Mouse (Mus musculus): Measurements from ENCODE around the gene Pik3c2g. TPM values are rescaled to one million over a fixed set of nuclear protein-coding genes. Genes with fewer than 3 reads are reported as not detected.

Gene Pik3c2g
- polyA plus RNA-seq, 1 experiment from 2014 or later: 0.87 TPM

DNA sequence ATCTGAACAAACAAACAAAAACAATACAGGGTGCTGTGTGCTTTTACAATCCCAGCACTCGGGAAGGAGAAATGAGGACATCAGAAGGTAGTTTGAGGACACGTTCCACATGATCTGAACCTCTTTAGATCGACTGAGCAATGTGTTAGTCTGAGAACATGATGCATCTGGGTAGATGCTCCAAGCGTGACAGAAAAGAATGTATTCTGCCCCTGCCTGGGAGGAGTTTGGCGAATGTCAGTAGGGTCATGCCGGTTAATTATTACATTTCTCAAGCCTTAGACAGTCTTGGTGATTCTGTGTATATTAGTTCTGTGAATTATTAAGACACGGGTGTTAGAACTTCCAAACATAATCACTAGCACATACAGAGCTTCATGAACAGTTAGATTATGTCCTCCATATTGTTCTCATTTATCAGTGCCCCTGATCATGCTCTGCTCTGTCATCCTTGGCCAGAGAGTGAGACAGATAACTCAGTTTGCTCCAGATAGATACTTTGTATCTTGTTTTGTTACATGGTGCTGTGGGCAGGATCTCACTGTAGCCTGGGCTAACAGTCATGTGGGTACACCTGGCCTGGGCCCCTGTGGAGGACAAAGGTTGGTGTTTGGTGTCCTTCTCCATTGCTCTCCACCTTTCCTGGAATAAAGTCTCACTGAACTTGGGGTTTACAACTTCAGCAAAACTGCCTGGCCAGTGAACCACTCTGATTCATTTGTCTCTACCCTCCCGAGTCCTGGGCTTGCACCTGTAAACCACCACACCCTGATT is 360.3 kb downstream of the Pik3c2g start:
- 85% methylated on average over 8 of the region's 8 CpGs for WGBS
- H3K27ac ChIP-seq (ENCODE audit: poor library complexity, severe bottlenecking): no peak overlapping the region
- H3K4me3 ChIP-seq: no peak overlapping the region
- no peaks in the 10 kb centered on the region for H3K9me3 ChIP-seq (replicated peaks)
- H3K9ac ChIP-seq: no peak overlapping the region
- no peak for ATAC-seq (ENCODE audit: insufficient number of reproducible peaks, low FRiP score)
- H3K27me3 ChIP-seq (replicated peaks): no peaks in the 10 kb centered on the region
- no peaks in the 10 kb centered on the region for H3K36me3 ChIP-seq
- no peaks in the 10 kb centered on the region for H3K4me1 ChIP-seq (replicated peaks)
- H3K4me2 ChIP-seq: no peak overlapping the region

DNA sequence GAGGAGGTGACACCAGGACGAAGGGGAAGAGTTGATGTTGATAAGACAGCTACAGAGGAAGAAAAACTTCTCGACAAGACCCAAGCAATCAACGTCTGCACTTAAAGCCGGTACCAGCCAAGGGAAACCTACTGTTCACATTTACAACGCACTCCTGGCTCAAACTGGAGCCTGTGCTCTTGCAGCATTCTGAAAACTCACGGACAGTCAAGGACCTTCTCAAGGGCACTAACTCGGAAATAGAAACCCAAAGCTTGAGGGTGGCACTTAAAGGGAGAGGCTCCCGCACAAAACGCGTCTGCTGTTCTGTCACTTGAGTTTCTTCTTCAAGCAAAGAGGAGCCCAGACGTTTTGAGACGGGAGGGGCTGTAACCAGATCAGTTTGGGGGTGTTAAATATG is 366.6 kb downstream of the Pik3c2g start:
- Histone ChIP-seq H3K4me2 (peak overlapping the region; percentile 38), H3K4me3 (no peak overlapping the region), H3K9ac (0 out of 2 replicates have a peak overlapping the region, but pooled peaks have one; percentile 30), H3K4me1 (replicated peaks) (peaks cover 8% of the 10 kb centered on the region), H3K27ac (ENCODE audit: poor library complexity, severe bottlenecking) (peak overlapping the region; percentile 57; the same call in 1 of the 2 replicates), H3K27me3 (replicated peaks) (no peaks in the 10 kb centered on the region), H3K9me3 (replicated peaks) (no peaks in the 10 kb centered on the region), H3K36me3 (no peaks in the 10 kb centered on the region)
- no peak for ATAC-seq (ENCODE audit: insufficient number of reproducible peaks, low FRiP score)
- WGBS: 37% methylated on average over 12 of the region's 12 CpGs

DNA sequence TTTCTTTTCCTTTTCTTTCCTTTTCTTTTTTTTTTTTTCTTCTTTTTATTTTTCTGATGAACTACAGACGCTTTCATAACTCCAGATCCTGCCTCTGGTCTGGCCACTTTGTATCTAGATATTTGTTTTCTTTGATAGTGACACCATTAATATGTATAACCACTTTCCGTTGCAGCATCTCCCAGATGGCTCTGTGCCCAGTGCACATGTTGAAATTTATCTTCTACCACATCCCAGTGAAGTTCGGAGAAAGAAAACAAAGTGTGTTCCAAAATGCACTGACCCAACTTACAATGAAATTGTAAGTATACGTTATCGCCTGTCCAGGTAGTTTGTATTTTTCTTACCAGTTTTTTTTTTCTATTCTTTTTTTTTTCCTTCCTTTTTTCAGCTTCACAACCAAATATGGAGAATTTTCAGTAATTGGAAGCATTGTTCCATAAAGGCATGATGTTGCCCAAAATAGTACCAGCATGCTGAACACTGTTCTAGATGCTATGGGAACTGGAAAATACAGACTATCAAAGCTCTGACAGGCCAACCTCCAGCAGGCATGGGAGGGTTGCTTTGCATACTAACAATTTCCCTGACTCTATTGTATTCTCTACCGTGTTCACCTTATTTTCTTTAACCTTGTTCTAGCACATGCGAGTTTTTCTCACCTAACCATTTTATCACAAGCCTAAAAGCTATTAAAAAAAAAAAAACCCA is 370.7 kb downstream of the Pik3c2g start:
- no peaks in the 10 kb centered on the region for H3K9me3 ChIP-seq (replicated peaks)
- WGBS: 55% methylated on average over 7 of the region's 7 CpGs
- H3K4me2 ChIP-seq: no peak overlapping the region
- no peaks in the 10 kb centered on the region for H3K36me3 ChIP-seq
- H3K27me3 ChIP-seq (replicated peaks): no peaks in the 10 kb centered on the region
- peaks cover 8% of the 10 kb centered on the region for H3K4me1 ChIP-seq (replicated peaks)
- H3K4me3 ChIP-seq: no peak overlapping the region
- no peak for ATAC-seq (ENCODE audit: insufficient number of reproducible peaks, low FRiP score)
- no peak overlapping the region for H3K9ac ChIP-seq
- H3K27ac ChIP-seq (ENCODE audit: poor library complexity, severe bottlenecking): no peak overlapping the region

DNA sequence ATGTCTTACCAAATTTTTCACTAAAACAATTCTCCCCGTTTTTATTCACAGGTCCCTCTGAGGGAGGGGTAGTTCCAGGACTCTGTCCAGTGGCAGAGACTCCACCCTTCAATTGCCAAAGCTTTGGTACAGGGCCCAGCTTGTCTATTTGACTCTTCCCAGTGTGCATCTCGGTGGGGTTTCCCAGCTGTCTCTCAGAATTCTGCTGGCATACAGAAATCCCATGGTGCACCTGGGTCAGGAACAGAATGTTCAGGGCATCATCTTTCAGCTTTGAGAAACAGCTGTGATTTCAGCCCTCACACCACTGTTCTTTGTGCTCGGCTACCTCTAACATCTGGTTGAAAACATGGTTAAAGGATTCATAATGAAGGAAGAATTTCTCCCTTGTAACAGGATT is 376.8 kb downstream of the Pik3c2g start:
- WGBS: 66% methylated on average over 3 of the region's 3 CpGs
- H3K4me2 ChIP-seq: no peak overlapping the region
- H3K36me3 ChIP-seq: no peaks in the 10 kb centered on the region
- ATAC-seq (ENCODE audit: insufficient number of reproducible peaks, low FRiP score): no peak
- H3K4me3 ChIP-seq: no peak overlapping the region
- H3K9me3 ChIP-seq (replicated peaks): no peaks in the 10 kb centered on the region
- H3K9ac ChIP-seq: no peak overlapping the region
- no peaks in the 10 kb centered on the region for H3K27me3 ChIP-seq (replicated peaks)
- peaks cover 5% of the 10 kb centered on the region; the same call in 1 of the 2 replicates for H3K4me1 ChIP-seq (replicated peaks)
- H3K27ac ChIP-seq (ENCODE audit: poor library complexity, severe bottlenecking): no peak overlapping the region

DNA sequence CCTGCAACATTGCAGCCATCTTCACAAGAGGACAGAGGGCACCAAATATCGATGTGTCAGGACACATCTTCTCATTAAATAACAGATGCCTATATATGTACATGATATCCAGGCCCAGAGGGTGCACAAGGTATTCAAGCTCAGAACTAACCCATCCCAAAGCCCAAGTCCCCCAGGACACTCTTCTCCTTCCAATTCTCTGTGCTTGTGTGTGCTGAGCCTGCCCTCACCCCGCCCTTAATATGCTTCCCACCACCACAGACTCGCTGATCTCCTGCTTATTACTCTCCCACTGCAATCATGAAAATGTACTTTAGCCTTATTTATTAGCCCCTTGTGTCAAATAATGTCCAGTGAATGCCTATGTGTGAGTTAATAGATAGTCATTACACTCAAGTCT is 377.9 kb downstream of the Pik3c2g start:
- H3K9ac ChIP-seq: no peak overlapping the region
- H3K4me2 ChIP-seq: no peak overlapping the region
- 81% methylated on average over 3 of the region's 3 CpGs for WGBS
- H3K4me3 ChIP-seq: no peak overlapping the region
- H3K27ac ChIP-seq (ENCODE audit: poor library complexity, severe bottlenecking): no peak overlapping the region
- peaks cover 5% of the 10 kb centered on the region; the same call in 1 of the 2 replicates for H3K4me1 ChIP-seq (replicated peaks)
- no peaks in the 10 kb centered on the region for H3K27me3 ChIP-seq (replicated peaks)
- no peak for ATAC-seq (ENCODE audit: insufficient number of reproducible peaks, low FRiP score)
- H3K9me3 ChIP-seq (replicated peaks): no peaks in the 10 kb centered on the region
- no peaks in the 10 kb centered on the region for H3K36me3 ChIP-seq

DNA sequence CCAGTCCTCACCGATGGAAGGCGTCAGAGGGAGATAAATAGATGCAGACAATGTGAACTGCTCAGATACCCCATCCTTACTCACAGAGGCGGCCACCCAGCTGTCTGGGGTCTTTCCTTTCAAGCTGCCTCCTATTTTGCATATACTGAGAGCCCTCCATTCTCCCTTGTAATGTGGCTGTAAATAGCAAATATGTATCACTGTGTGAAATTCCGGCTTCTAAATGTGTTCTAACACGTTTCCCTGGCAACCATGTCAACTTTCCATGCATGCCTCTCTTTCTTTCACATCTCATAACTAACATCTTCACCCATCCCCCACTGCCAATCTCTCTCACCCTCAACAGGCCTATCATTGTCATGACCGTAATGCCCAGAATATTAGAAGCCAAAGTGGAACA is 379.7 kb downstream of the Pik3c2g start:
- Histone ChIP-seq H3K9me3 (replicated peaks) (no peaks in the 10 kb centered on the region), H3K9ac (no peak overlapping the region), H3K4me1 (replicated peaks) (peaks cover 5% of the 10 kb centered on the region; the same call in 1 of the 2 replicates), H3K4me3 (no peak overlapping the region), H3K27ac (ENCODE audit: poor library complexity, severe bottlenecking) (no peak overlapping the region), H3K4me2 (no peak overlapping the region), H3K36me3 (no peaks in the 10 kb centered on the region), H3K27me3 (replicated peaks) (no peaks in the 10 kb centered on the region)
- WGBS: 52% methylated on average over 6 of the region's 6 CpGs
- ATAC-seq (ENCODE audit: insufficient number of reproducible peaks, low FRiP score): no peak

DNA sequence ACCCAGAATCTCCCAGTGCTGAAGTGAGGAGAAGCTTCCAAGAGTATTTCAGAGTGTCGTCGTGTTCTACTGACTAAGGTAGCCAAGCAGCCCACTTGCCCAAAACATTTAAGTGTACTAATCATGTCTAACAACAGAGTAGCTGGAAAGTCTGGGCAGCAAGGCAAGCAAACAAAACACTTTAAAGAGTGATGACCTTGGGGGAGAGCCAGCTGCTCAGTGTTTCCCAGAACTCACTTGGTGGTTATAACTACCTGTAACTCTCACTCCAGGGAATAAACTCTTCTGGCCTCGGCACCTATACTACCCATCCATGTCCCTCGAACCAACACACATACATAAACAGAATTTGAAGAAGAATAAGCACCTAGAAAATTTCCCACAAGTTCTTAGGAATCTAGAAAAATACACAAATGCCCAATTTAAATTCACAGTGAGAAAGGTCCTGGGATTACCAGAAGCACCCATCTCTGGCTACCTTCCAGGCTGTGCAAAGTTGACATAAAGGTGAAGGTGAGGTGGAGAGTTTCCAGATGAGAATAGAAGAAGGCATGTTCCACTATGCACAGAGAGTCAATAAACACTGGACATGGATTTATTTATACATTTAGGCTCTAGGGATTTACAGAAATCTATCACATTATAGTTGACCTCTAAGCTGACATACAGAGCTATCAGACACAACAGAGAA is 384.7 kb downstream of the Pik3c2g start:
- Histone ChIP-seq H3K36me3 (no peaks in the 10 kb centered on the region), H3K27me3 (replicated peaks) (no peaks in the 10 kb centered on the region), H3K4me3 (no peak overlapping the region), H3K9me3 (replicated peaks) (no peaks in the 10 kb centered on the region), H3K4me2 (no peak overlapping the region), H3K27ac (ENCODE audit: poor library complexity, severe bottlenecking) (no peak overlapping the region), H3K9ac (no peak overlapping the region), H3K4me1 (replicated peaks) (no peaks in the 10 kb centered on the region)
- WGBS: 59% methylated on average over 4 of the region's 4 CpGs
- no peak for ATAC-seq (ENCODE audit: insufficient number of reproducible peaks, low FRiP score)

DNA sequence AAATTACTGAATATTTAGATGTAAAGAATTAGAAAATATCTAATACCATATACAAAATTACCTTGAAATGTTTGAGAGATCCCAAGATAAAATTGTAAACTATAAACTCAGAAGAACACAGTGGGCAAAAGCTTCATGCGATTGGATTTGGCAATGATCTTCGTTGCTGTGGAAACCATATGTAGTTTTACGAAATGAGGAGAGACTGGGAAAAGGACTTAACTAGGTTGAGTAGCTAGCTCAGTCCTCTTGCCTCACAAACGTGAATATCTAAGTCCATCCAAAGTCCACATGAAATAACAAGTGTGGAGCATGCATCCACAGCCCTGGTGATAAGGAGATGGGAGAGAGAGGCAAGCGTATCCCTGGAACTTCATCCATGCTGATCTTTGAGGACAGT is 387.6 kb downstream of the Pik3c2g start:
- H3K4me1 ChIP-seq (replicated peaks): peaks cover 3% of the 10 kb centered on the region; the same call in 1 of the 2 replicates
- H3K9me3 ChIP-seq (replicated peaks): no peaks in the 10 kb centered on the region
- WGBS: 79% methylated on average over 5 of the region's 5 CpGs
- ATAC-seq (ENCODE audit: insufficient number of reproducible peaks, low FRiP score): no peak
- no peak overlapping the region for H3K4me3 ChIP-seq
- no peak overlapping the region for H3K9ac ChIP-seq
- no peaks in the 10 kb centered on the region for H3K27me3 ChIP-seq (replicated peaks)
- H3K4me2 ChIP-seq: no peak overlapping the region
- no peaks in the 10 kb centered on the region for H3K36me3 ChIP-seq
- no peak overlapping the region for H3K27ac ChIP-seq (ENCODE audit: poor library complexity, severe bottlenecking)

DNA sequence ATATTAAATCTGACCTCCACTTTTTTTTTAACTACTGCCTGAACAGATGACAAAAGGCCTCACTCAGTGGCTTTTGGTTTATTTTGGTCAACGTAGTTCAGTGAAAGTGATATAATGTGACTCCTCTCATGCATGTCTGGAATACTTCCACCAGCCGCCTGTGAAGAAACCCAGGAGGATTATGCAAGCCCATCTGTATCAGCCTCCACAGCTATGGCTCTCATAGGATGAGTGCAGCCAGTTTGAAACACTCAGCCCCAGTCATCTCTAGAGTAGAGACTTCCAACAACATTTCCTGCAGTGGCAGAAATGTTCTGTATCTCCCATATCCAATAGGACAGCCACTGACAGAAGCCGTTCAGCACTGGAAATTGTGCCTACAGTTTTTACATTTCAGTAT is 391.1 kb downstream of the Pik3c2g start:
- H3K4me3 ChIP-seq: no peak overlapping the region
- H3K27ac ChIP-seq (ENCODE audit: poor library complexity, severe bottlenecking): no peak overlapping the region
- WGBS: 38% methylated on average over 3 of the region's 3 CpGs
- H3K9ac ChIP-seq: no peak overlapping the region
- H3K36me3 ChIP-seq: no peaks in the 10 kb centered on the region
- no peak for ATAC-seq (ENCODE audit: insufficient number of reproducible peaks, low FRiP score)
- no peaks in the 10 kb centered on the region for H3K27me3 ChIP-seq (replicated peaks)
- no peaks in the 10 kb centered on the region for H3K9me3 ChIP-seq (replicated peaks)
- no peak overlapping the region for H3K4me2 ChIP-seq
- peaks cover 3% of the 10 kb centered on the region; the same call in 1 of the 2 replicates for H3K4me1 ChIP-seq (replicated peaks)

DNA sequence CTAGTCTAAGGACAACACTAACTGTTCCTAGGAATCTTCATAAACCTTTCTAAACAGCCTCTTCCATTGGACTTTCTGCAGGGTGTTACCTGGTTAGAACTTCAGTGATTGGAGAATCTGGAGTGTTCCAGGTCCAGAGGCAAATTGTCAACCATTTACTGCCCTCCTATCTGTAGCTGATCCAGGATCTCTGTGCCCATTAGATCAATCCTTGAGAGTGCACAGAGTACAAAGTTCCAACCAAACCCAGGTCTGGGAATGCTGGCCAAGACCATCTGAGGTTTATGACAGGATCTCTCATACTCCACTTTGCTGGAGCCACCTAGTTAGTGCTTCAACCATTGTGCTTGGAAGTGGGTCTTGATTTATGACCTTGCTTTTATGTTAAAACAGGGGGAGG is 394.0 kb downstream of the Pik3c2g start:
- Histone ChIP-seq H3K9me3 (replicated peaks) (no peaks in the 10 kb centered on the region), H3K36me3 (no peaks in the 10 kb centered on the region), H3K27me3 (replicated peaks) (no peaks in the 10 kb centered on the region), H3K27ac (ENCODE audit: poor library complexity, severe bottlenecking) (no peak overlapping the region), H3K4me2 (no peak overlapping the region), H3K9ac (no peak overlapping the region), H3K4me3 (no peak overlapping the region), H3K4me1 (replicated peaks) (peaks cover 3% of the 10 kb centered on the region; the same call in 1 of the 2 replicates)
- no peak for ATAC-seq (ENCODE audit: insufficient number of reproducible peaks, low FRiP score)

DNA sequence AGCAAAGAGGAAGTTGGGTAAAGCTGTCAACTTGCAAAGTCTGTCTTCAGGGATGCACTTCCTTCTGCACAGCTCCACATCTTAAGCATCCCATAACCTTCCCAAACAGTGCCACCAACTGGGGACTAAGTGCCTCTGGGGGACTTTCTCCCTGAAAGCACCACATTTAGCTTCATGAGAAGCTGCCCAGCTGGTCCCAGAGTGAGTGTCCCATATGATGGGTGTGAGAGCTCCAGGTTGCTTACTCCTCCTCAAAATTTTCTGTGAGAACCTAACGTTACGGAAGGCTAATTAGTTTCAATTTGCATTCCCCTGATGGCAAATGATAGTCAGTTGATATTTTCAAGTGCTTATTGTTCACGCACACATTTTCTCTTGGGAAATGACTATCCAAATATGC is 397.0 kb downstream of the Pik3c2g start:
- H3K36me3 ChIP-seq: no peaks in the 10 kb centered on the region
- no peaks in the 10 kb centered on the region for H3K4me1 ChIP-seq (replicated peaks)
- H3K4me3 ChIP-seq: no peak overlapping the region
- ATAC-seq (ENCODE audit: insufficient number of reproducible peaks, low FRiP score): no peak
- H3K4me2 ChIP-seq: no peak overlapping the region
- WGBS: 94% methylated on average over 3 of the region's 3 CpGs
- no peaks in the 10 kb centered on the region for H3K9me3 ChIP-seq (replicated peaks)
- H3K27ac ChIP-seq (ENCODE audit: poor library complexity, severe bottlenecking): no peak overlapping the region
- no peak overlapping the region for H3K9ac ChIP-seq
- H3K27me3 ChIP-seq (replicated peaks): no peaks in the 10 kb centered on the region

Measured in heart, embryonic 12.5 days (tissue).